Mouse (Mus musculus): ENCODE data around the gene Atp5f1. TPM values are rescaled to one million over a fixed set of nuclear protein-coding genes. Genes with fewer than 3 reads are reported as not detected.
A peak's percentile ranks its signal among the peaks of the same experiment; 100 is the strongest.

The Atp5f1 gene
- polyA plus RNA-seq, 1 experiment: 81.7 TPM

- DNase-seq: no peak
- Histone ChIP-seq H3K4me3 (replicated peaks; ENCODE audit: extremely low read depth, low read depth, low read length) (no peak overlapping the region), H3K4me1 (ENCODE audit: control insufficient read depth, insufficient read depth, low read length) (no peaks in the 10 kb centered on the region)
- TF ChIP-seq CTCF (IDR thresholded peaks at IDR 0.05; ENCODE audit: insufficient read depth, low read length) (no peak), POLR2A (IDR thresholded peaks at IDR 0.05; ENCODE audit: borderline replicate concordance, extremely low read depth, low read depth, low read length) (no peak)
- WGBS: 85% methylated on average over 5 of the region's 5 CpGs
These were observed 12.0 kb upstream of the Atp5f1 start for GRCm38 (mm10) chr3:105971831-105972446.

- Histone ChIP-seq H3K4me3 (replicated peaks; ENCODE audit: extremely low read depth, low read depth, low read length) (no peak overlapping the region), H3K4me1 (ENCODE audit: control insufficient read depth, insufficient read depth, low read length) (peaks cover 11% of the 10 kb centered on the region)
- TF ChIP-seq CTCF (IDR thresholded peaks at IDR 0.05; ENCODE audit: insufficient read depth, low read length) (no peak), POLR2A (IDR thresholded peaks at IDR 0.05; ENCODE audit: borderline replicate concordance, extremely low read depth, low read depth, low read length) (no peak)
- WGBS: 97% methylated on average over 2 of the region's 2 CpGs
- DNase-seq: no peak
These were observed 801 bp upstream of the Atp5f1 start for GRCm38 (mm10) chr3:105960700-105961099.

GRCm38 (mm10) chr3:105959585-105959984 lies 314 bp downstream of the Atp5f1 start:
- H3K4me3 ChIP-seq (replicated peaks; ENCODE audit: extremely low read depth, low read depth, low read length): peak overlapping the region; percentile 63
- no peak for DNase-seq
- peaks cover 11% of the 10 kb centered on the region for H3K4me1 ChIP-seq (ENCODE audit: control insufficient read depth, insufficient read depth, low read length)
- 2% methylated on average over 26 of the region's 26 CpGs for WGBS
- TF ChIP-seq POLR2A (IDR thresholded peaks at IDR 0.05; ENCODE audit: borderline replicate concordance, extremely low read depth, low read depth, low read length): no peak
- TF ChIP-seq CTCF (IDR thresholded peaks at IDR 0.05; ENCODE audit: insufficient read depth, low read length): no peak

- Histone ChIP-seq H3K4me3 (replicated peaks; ENCODE audit: extremely low read depth, low read depth, low read length) (peak within 1 kb of the TSS; percentile 95), H3K4me1 (ENCODE audit: control insufficient read depth, insufficient read depth, low read length) (peaks cover 11% of the 10 kb centered on the region)
- DNase-seq: peak; percentile 97
- TF ChIP-seq CTCF (IDR thresholded peaks at IDR 0.05; ENCODE audit: insufficient read depth, low read length): no peak
- peak; percentile 93 for TF ChIP-seq POLR2A (IDR thresholded peaks at IDR 0.05; ENCODE audit: borderline replicate concordance, extremely low read depth, low read depth, low read length)
- WGBS: 1% methylated on average over 52 of the region's 52 CpGs
These were observed 822 bp downstream of the Atp5f1 start, which contains the start of gene Wdr77 for GRCm38 (mm10) chr3:105958974-105959580. Wdr77 (plus strand) TSS chr3:105959369.

- Histone ChIP-seq H3K4me1 (ENCODE audit: control insufficient read depth, insufficient read depth, low read length) (peaks cover 11% of the 10 kb centered on the region), H3K4me3 (replicated peaks; ENCODE audit: extremely low read depth, low read depth, low read length) (peak overlapping the region; percentile 95)
- no peak for DNase-seq
- TF ChIP-seq POLR2A (IDR thresholded peaks at IDR 0.05; ENCODE audit: borderline replicate concordance, extremely low read depth, low read depth, low read length) (no peak), CTCF (IDR thresholded peaks at IDR 0.05; ENCODE audit: insufficient read depth, low read length) (no peak)
- WGBS: 37% methylated on average over 5 of the region's 5 CpGs
These were observed 1.7 kb downstream of the Atp5f1 start for GRCm38 (mm10) chr3:105958204-105958603.

GRCm38 (mm10) chr3:105957235-105957634 lies 2.7 kb downstream of the Atp5f1 start:
- Histone ChIP-seq H3K4me3 (replicated peaks; ENCODE audit: extremely low read depth, low read depth, low read length) (no peak overlapping the region), H3K4me1 (ENCODE audit: control insufficient read depth, insufficient read depth, low read length) (peaks cover 11% of the 10 kb centered on the region)
- TF ChIP-seq CTCF (IDR thresholded peaks at IDR 0.05; ENCODE audit: insufficient read depth, low read length) (no peak), POLR2A (IDR thresholded peaks at IDR 0.05; ENCODE audit: borderline replicate concordance, extremely low read depth, low read depth, low read length) (no peak)
- WGBS: 97% methylated on average over 1 of the region's 1 CpGs
- DNase-seq: no peak

GRCm38 (mm10) chr3:105951348-105951747 lies 8.6 kb downstream of the Atp5f1 start:
- no peaks in the 10 kb centered on the region; the same call in none of the 2 replicates for H3K4me1 ChIP-seq (ENCODE audit: control insufficient read depth, insufficient read depth, low read length)
- DNase-seq: no peak
- TF ChIP-seq POLR2A (IDR thresholded peaks at IDR 0.05; ENCODE audit: borderline replicate concordance, extremely low read depth, low read depth, low read length) (no peak), CTCF (IDR thresholded peaks at IDR 0.05; ENCODE audit: insufficient read depth, low read length) (no peak)
- no peak overlapping the region for H3K4me3 ChIP-seq (replicated peaks; ENCODE audit: extremely low read depth, low read depth, low read length)
- WGBS: 94% methylated on average over 7 of the region's 7 CpGs

DNA sequence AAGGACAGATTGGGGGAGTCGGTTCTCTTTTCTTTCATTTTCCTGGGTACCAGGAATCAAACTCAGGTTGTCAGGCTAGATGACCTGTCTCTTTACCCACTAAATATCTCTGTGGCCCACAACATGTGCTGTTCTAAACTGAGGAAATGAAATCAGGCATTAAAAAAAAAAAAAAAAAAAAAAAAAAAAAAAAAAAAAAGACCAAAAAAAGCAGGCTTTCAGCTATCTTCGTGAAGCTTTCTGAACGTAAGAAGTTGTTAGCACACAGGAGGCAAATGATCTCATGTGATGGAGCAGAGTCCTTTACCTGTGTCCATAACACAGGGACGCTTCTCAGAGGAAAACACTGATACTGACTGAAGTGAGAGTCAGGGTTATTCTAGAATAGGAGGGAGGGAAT lies 23.8 kb downstream of the Atp5f1 start:
- TF ChIP-seq CTCF (IDR thresholded peaks at IDR 0.05; ENCODE audit: insufficient read depth, low read length) (no peak), POLR2A (IDR thresholded peaks at IDR 0.05; ENCODE audit: borderline replicate concordance, extremely low read depth, low read depth, low read length) (no peak)
- WGBS: 78% methylated on average over 4 of the region's 4 CpGs
- Histone ChIP-seq H3K4me1 (ENCODE audit: control insufficient read depth, insufficient read depth, low read length) (peaks cover 4% of the 10 kb centered on the region; the same call in 1 of the 2 replicates), H3K4me3 (replicated peaks; ENCODE audit: extremely low read depth, low read depth, low read length) (no peak overlapping the region)
- DNase-seq: no peak

DNA sequence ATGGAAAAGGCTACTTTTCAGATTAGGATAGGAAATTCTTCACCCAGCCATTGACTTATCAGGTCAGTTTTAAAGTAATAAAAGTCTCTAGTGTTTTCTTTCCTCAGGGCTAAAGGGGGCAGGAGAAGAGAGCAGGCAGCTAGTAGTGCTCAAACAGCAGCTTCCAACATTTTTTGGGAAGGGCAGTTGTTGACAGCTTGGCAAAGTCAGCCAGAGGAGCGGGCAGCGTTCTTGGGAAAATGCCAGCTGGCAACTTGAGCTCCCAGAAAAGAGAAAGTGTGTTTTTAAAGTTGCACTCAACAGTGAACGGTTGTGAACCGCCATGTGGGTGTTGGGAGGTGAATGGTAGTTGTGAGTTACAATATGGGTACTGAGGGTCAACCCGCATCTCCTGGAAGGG lies 24.9 kb downstream of the Atp5f1 start:
- Histone ChIP-seq H3K4me1 (ENCODE audit: control insufficient read depth, insufficient read depth, low read length) (peaks cover 4% of the 10 kb centered on the region; the same call in 1 of the 2 replicates), H3K4me3 (replicated peaks; ENCODE audit: extremely low read depth, low read depth, low read length) (no peak overlapping the region)
- peak; percentile 44 for DNase-seq
- TF ChIP-seq CTCF (IDR thresholded peaks at IDR 0.05; ENCODE audit: insufficient read depth, low read length) (no peak), POLR2A (IDR thresholded peaks at IDR 0.05; ENCODE audit: borderline replicate concordance, extremely low read depth, low read depth, low read length) (no peak)
- 35% methylated on average over 5 of the region's 5 CpGs for WGBS

GRCm38 (mm10) chr3:105933926-105934325 lies 26.0 kb downstream of the Atp5f1 start:
- WGBS: 89% methylated on average over 6 of the region's 6 CpGs
- peaks cover 4% of the 10 kb centered on the region; the same call in 1 of the 2 replicates for H3K4me1 ChIP-seq (ENCODE audit: control insufficient read depth, insufficient read depth, low read length)
- H3K4me3 ChIP-seq (replicated peaks; ENCODE audit: extremely low read depth, low read depth, low read length): no peak overlapping the region
- TF ChIP-seq CTCF (IDR thresholded peaks at IDR 0.05; ENCODE audit: insufficient read depth, low read length) (no peak), POLR2A (IDR thresholded peaks at IDR 0.05; ENCODE audit: borderline replicate concordance, extremely low read depth, low read depth, low read length) (no peak)
- DNase-seq: no peak
